In genomic region chr6:125353655-125354054, GRCm38 (mm10) we compare ENCODE assay signal across 9 mouse cellular contexts. TPM values are rescaled to one million over a fixed set of nuclear protein-coding genes. Genes with fewer than 3 reads are reported as not detected.
DNase-seq lines count a peak whose midpoint lies in the region; ATAC-seq and TF ChIP-seq lines count a peak whose summit lies in the region.
"Had no signal": no experiment of that assay in that cellular context is flagged by ENCODE, and none has a peak within 500 bp of the region (broad histone marks: within the 10 kb centered on the region; RNA-seq: fewer than 3 reads in every experiment).

No protein-coding gene starts in this region.

- TF ChIP-seq CTCF in kidney, adult 2 months (conservative IDR thresholded peaks at IDR 0.05; ENCODE audit: insufficient read depth, insufficient read length, low read depth, low read length) = no peak
- TF ChIP-seq CTCF in embryonic fibroblast, embryonic 13.5 days (IDR thresholded peaks at IDR 0.05; ENCODE audit: borderline replicate concordance, insufficient read depth, low read length) = no peak

- no peaks in the 10 kb centered on the region for H3K27me3 ChIP-seq in kidney, adult 2 months (replicated peaks; ENCODE audit: control insufficient read depth, insufficient read depth, low read length)
- no peaks in the 10 kb centered on the region for H3K27me3 ChIP-seq in myocyte (ENCODE audit: control insufficient read depth, insufficient read depth, insufficient read length)

- peaks cover 72% of the 10 kb centered on the region for H3K79me2 ChIP-seq in myocyte (ENCODE audit: control insufficient read depth, insufficient read depth)

- H3K36me3 ChIP-seq in kidney, adult 2 months (ENCODE audit: control insufficient read depth, insufficient read depth, low read length) = no peaks in the 10 kb centered on the region
- H3K36me3 ChIP-seq in myocyte (ENCODE audit: control insufficient read depth, insufficient read depth) = no peaks in the 10 kb centered on the region

- peaks cover 38% of the 10 kb centered on the region for H3K4me1 ChIP-seq in kidney, adult 2 months (ENCODE audit: control insufficient read depth, insufficient read depth, low read length)
- peaks cover 29% of the 10 kb centered on the region for H3K4me1 ChIP-seq in embryonic fibroblast, embryonic 13.5 days (ENCODE audit: control insufficient read depth, insufficient read depth, low read length)

- peak overlapping the region; percentile 77 for H3K4me2 ChIP-seq in myocyte (ENCODE audit: low read depth)

- WGBS in kidney, adult 2 months = 58% methylated on average over 4 of the region's 4 CpGs

- peak overlapping the region; percentile 85 for H3K27ac ChIP-seq in kidney, adult 2 months (ENCODE audit: insufficient read depth, low read depth, low read length)
- H3K27ac ChIP-seq in embryonic fibroblast, embryonic 13.5 days (ENCODE audit: insufficient read depth, low read length) = peak overlapping the region; percentile 90

- ATAC-seq in megakaryocyte-erythroid progenitor cell, adult 5-6 weeks (replicated peaks; ENCODE audit: low FRiP score, low TSS enrichment, poor library complexity, severe bottlenecking) = no peak
- ATAC-seq in cerebellum, adult (ENCODE audit: insufficient number of reproducible peaks, low FRiP score, low TSS enrichment) = no peak

- H3K4me3 ChIP-seq in kidney, adult 2 months (ENCODE audit: insufficient read depth, low read depth, low read length) = no peak overlapping the region
- no peak overlapping the region for H3K4me3 ChIP-seq in embryonic fibroblast, embryonic 13.5 days (ENCODE audit: insufficient read depth, low read length)
- peak overlapping the region; percentile 1 for H3K4me3 ChIP-seq in myocyte

- H3ac ChIP-seq in myocyte (ENCODE audit: control insufficient read depth, insufficient read length) = no peak overlapping the region

- TF ChIP-seq POLR2A in kidney, adult 2 months (IDR thresholded peaks at IDR 0.05; ENCODE audit: low read depth, low read length) = no peak
- no peak for TF ChIP-seq POLR2A in embryonic fibroblast, embryonic 13.5 days (IDR thresholded peaks at IDR 0.05; ENCODE audit: low read depth, low read length)
- no peak for TF ChIP-seq POLR2A in myocyte (IDR thresholded peaks at IDR 0.05; ENCODE audit: insufficient read length, low read depth)

- no peak for DNase-seq in kidney, adult 2 months
- no peak for DNase-seq in kidney, adult 9 months
- peak; percentile 23 to 49 for DNase-seq in CD8-positive naive resting alpha-beta T cell, adult 2 months (ENCODE audit: low read depth in 2 of 2, low spot score in 2 of 2)
- no peak for DNase-seq in c-Kit-positive CD71-positive TER-119-positive erythroid progenitor cells, embryonic 14.5 days (ENCODE audit: low spot score)
- DNase-seq: adrenal gland, postnatal 36 days had no signal

TF ChIP-seq in myocyte, 11 proteins besides CTCF, POLR2A, EP300 and RAD21:
- no peak for TF ChIP-seq SRF (IDR thresholded peaks at IDR 0.05; ENCODE audit: control insufficient read depth, insufficient read length, low read depth)
- no peak for TF ChIP-seq REST (IDR thresholded peaks at IDR 0.05; ENCODE audit: insufficient read depth, insufficient read length)
- TF ChIP-seq MYOG (IDR thresholded peaks at IDR 0.05; ENCODE audit: control insufficient read depth in 1 of 3, insufficient read depth in 1 of 3, insufficient read length in 2 of 3, low read depth in 2 of 3) = no peak
- no peak for TF ChIP-seq MAX (IDR thresholded peaks at IDR 0.05; ENCODE audit: low read depth)
- TF ChIP-seq MYOD1 (IDR thresholded peaks at IDR 0.05; ENCODE audit: control insufficient read depth in 1 of 3, insufficient read length in 2 of 3, low read depth in 2 of 3) = no peak
- TF ChIP-seq USF1 (IDR thresholded peaks at IDR 0.05; ENCODE audit: low read depth) = no peak
- TF ChIP-seq TCF12 (IDR thresholded peaks at IDR 0.05; ENCODE audit: insufficient read depth, poor library complexity, severe bottlenecking) = no peak
- TF ChIP-seq CEBPB (IDR thresholded peaks at IDR 0.05; ENCODE audit: insufficient read depth, poor library complexity, severe bottlenecking) = no peak
- no peak for TF ChIP-seq TCF3 (IDR thresholded peaks at IDR 0.05; ENCODE audit: insufficient read length, low read depth)
- TF ChIP-seq POLR2AphosphoS2 (IDR thresholded peaks at IDR 0.05; ENCODE audit: insufficient read length, low read depth) = no peak
- no peak for TF ChIP-seq E2F4 (IDR thresholded peaks at IDR 0.05; ENCODE audit: insufficient read depth)
TF ChIP-seq in myocyte: peak in this region for 0.

RNA-seq across cellular contexts. Expression of gene Tnfrsf1a, which starts 4.5 kb away (rescaled TPM):
- 98.6 and 109 TPM in 2 replicates for polyA plus RNA-seq in kidney, adult 2 months (2012; rRNA removed)
- polyA plus RNA-seq in embryonic fibroblast, embryonic 13.5 days (2011; ENCODE audit: insufficient read length, low read depth, missing spikeins) = 126 and 140 TPM in 2 replicates
- polyA plus RNA-seq in myocyte (2012; fragmentation: generic; extraction: Trizol) = 84.5 TPM
- 8.6 and 9.5 TPM in 2 replicates for total RNA-seq in megakaryocyte-erythroid progenitor cell, adult 5-6 weeks (2014; fragmentation: Nextera tagmentation)
- 4.7 and 6.3 TPM in 2 replicates for total RNA-seq in megakaryocyte-erythroid progenitor cell, adult 5-6 weeks (2017)

RNA-seq across cellular contexts. Expression of gene Plekhg6, which starts 26.9 kb away (rescaled TPM):
- polyA plus RNA-seq in kidney, adult 2 months (2012; rRNA removed) = 6.1 and 7.1 TPM in 2 replicates
- polyA plus RNA-seq in embryonic fibroblast, embryonic 13.5 days (2011; ENCODE audit: insufficient read length, low read depth, missing spikeins) = 0.15 TPM in 1 of 2 replicates, not detected in the other
- 0.14 TPM for polyA plus RNA-seq in myocyte (2012; fragmentation: generic; extraction: Trizol)
- total RNA-seq in megakaryocyte-erythroid progenitor cell, adult 5-6 weeks (2014; fragmentation: Nextera tagmentation) = not detected in 2 replicates
- total RNA-seq in megakaryocyte-erythroid progenitor cell, adult 5-6 weeks (2017) = not detected in 2 replicates

RNA-seq across cellular contexts. Expression of gene Scnn1a, which starts 33.2 kb away (rescaled TPM):
- 83.5 and 89.5 TPM in 2 replicates for polyA plus RNA-seq in kidney, adult 2 months (2012; rRNA removed)
- polyA plus RNA-seq in embryonic fibroblast, embryonic 13.5 days (2011; ENCODE audit: insufficient read length, low read depth, missing spikeins) = 0.48 and 0.70 TPM in 2 replicates
- polyA plus RNA-seq in myocyte (2012; fragmentation: generic; extraction: Trizol) = 0.20 TPM
- 1.4 TPM in 1 of 2 replicates, not detected in the other for total RNA-seq in megakaryocyte-erythroid progenitor cell, adult 5-6 weeks (2014; fragmentation: Nextera tagmentation)
- not detected in 2 replicates for total RNA-seq in megakaryocyte-erythroid progenitor cell, adult 5-6 weeks (2017)

RNA-seq across cellular contexts. Expression of gene Ltbr, which starts 40.0 kb away (rescaled TPM):
- polyA plus RNA-seq in kidney, adult 2 months (2012; rRNA removed) = 97.1 and 116 TPM in 2 replicates
- polyA plus RNA-seq in embryonic fibroblast, embryonic 13.5 days (2011; ENCODE audit: insufficient read length, low read depth, missing spikeins) = 67.1 and 77.6 TPM in 2 replicates
- 79.0 TPM for polyA plus RNA-seq in myocyte (2012; fragmentation: generic; extraction: Trizol)
- total RNA-seq in megakaryocyte-erythroid progenitor cell, adult 5-6 weeks (2014; fragmentation: Nextera tagmentation) = 5.2 and 8.8 TPM in 2 replicates
- 6.0 and 7.8 TPM in 2 replicates for total RNA-seq in megakaryocyte-erythroid progenitor cell, adult 5-6 weeks (2017)

Comparison
In these comparisons a context has a peak if more than half of its experiments do, and no peak if none do; other contexts are left out.
1. DNase-seq: peak in CD8-positive naive resting alpha-beta T cell, adult 2 months (2 of 2); none in kidney, adult 2 months (single experiment), kidney, adult 9 months (single experiment) and c-Kit-positive CD71-positive TER-119-positive erythroid progenitor cells, embryonic 14.5 days (single experiment).
2. RNA of gene Scnn1a, which starts 33.2 kb away (polyA plus RNA-seq): 83.5 to 89.5 TPM in kidney, adult 2 months; 0.48 to 0.70 TPM in embryonic fibroblast, embryonic 13.5 days and 0.20 TPM in myocyte (single experiment); every median in the first group is over 10 times any median in the second.